8 mouse cellular contexts compared by ENCODE assay signal in the genomic region with DNA sequence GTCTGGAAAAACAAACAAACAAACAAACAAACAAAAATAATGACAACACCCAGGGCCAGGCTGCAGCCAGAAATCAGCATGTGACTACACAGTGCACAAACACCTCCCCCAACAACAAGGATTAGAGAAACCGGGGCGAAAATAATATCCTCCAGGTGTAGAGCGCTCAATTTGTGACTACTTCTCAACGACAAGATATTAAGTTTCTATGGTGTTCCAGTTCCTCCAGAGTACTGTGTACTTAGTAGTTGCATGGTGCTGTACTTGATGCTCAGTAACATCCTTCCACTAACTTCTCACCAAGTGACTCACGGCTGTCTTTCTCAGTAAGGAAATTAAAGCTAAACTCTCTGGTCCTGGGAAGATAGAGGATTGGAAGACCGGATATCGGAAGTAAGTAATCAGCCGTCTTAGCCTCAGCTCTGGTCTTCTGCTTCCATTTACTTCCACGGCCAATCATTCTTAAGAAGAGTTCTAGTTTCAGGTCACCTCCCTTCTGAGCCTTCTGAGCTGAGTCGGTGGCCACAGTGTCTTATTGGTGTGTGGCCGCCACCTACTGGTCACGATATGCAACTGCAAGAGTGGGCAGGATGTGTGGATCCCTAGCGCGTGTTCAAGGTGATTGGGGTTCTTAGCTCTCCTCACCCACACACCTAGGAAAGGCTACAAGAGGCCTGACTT. TPM values are rescaled to one million over a fixed set of nuclear protein-coding genes. Genes with fewer than 3 reads are reported as not detected.
A peak's percentile ranks its signal among the peaks of the same experiment; 100 is the strongest.
DNase-seq lines count a peak whose midpoint lies in the region; ATAC-seq and TF ChIP-seq lines count a peak whose summit lies in the region.

No protein-coding gene starts in this region.

- no peaks in the 10 kb centered on the region for H3K4me1 ChIP-seq in embryonic facial prominence, embryonic 13.5 days
- H3K4me1 ChIP-seq in heart, adult 2 months (ENCODE audit: control insufficient read depth, insufficient read depth, low read length), result no peaks in the 10 kb centered on the region
- no peaks in the 10 kb centered on the region for H3K4me1 ChIP-seq in kidney, adult 2 months (ENCODE audit: control insufficient read depth, insufficient read depth, low read length)
- no peaks in the 10 kb centered on the region for H3K4me1 ChIP-seq in limb, embryonic 12.5 days (replicated peaks)
- no peaks in the 10 kb centered on the region for H3K4me1 ChIP-seq in midbrain, embryonic 15.5 days

- no peak for TF ChIP-seq POLR2A in heart, adult 2 months (IDR thresholded peaks at IDR 0.05; ENCODE audit: insufficient read depth, low read depth, low read length)
- TF ChIP-seq POLR2A in kidney, adult 2 months (IDR thresholded peaks at IDR 0.05; ENCODE audit: low read depth, low read length), result no peak

- peak; percentile 95 for TF ChIP-seq EP300 in heart, adult 2 months (IDR thresholded peaks at IDR 0.05; ENCODE audit: insufficient read depth, low read depth, low read length)

- 21% methylated on average over 14 of the region's 14 CpGs for WGBS in embryonic facial prominence, embryonic 13.5 days
- 32% methylated on average over 14 of the region's 14 CpGs for WGBS in heart, adult 2 months
- WGBS in kidney, adult 2 months, result 28% methylated on average over 14 of the region's 14 CpGs
- WGBS in limb, embryonic 12.5 days, result 27% methylated on average over 14 of the region's 14 CpGs
- 33% methylated on average over 14 of the region's 14 CpGs for WGBS in midbrain, embryonic 15.5 days

- no peak for TF ChIP-seq CTCF in heart, adult 2 months (IDR thresholded peaks at IDR 0.05)
- TF ChIP-seq CTCF in kidney, adult 2 months (conservative IDR thresholded peaks at IDR 0.05; ENCODE audit: insufficient read depth, insufficient read length, low read depth, low read length), result peak; percentile 100; the same call in 1 of the 2 replicates

- no peaks in the 10 kb centered on the region for H3K36me3 ChIP-seq in embryonic facial prominence, embryonic 13.5 days
- H3K36me3 ChIP-seq in heart, adult 2 months (ENCODE audit: control insufficient read depth, insufficient read depth, low read length), result no peaks in the 10 kb centered on the region
- H3K36me3 ChIP-seq in kidney, adult 2 months (ENCODE audit: control insufficient read depth, insufficient read depth, low read length), result no peaks in the 10 kb centered on the region
- no peaks in the 10 kb centered on the region for H3K36me3 ChIP-seq in limb, embryonic 12.5 days
- no peaks in the 10 kb centered on the region for H3K36me3 ChIP-seq in midbrain, embryonic 15.5 days (replicated peaks)

- no peak overlapping the region for H3K27ac ChIP-seq in embryonic facial prominence, embryonic 13.5 days
- no peak overlapping the region for H3K27ac ChIP-seq in heart, adult 2 months
- no peak overlapping the region for H3K27ac ChIP-seq in kidney, adult 2 months (ENCODE audit: insufficient read depth, low read depth, low read length)
- no peak overlapping the region for H3K27ac ChIP-seq in limb, embryonic 12.5 days
- H3K27ac ChIP-seq in midbrain, embryonic 15.5 days, result no peak overlapping the region

- ATAC-seq in embryonic facial prominence, embryonic 13.5 days (ENCODE audit: insufficient number of reproducible peaks, insufficient read depth, low FRiP score, low TSS enrichment, low read depth), result no peak
- peak; percentile 82; the same call in 1 of the 2 replicates for ATAC-seq in limb, embryonic 12.5 days (ENCODE audit: insufficient number of reproducible peaks, insufficient read depth, low FRiP score, low TSS enrichment, low read depth)
- ATAC-seq in midbrain, embryonic 15.5 days (replicated peaks), result peak; percentile 90

- intact Hi-C loops in heart, adult 2 months (cut with DNase I), result loop anchor here (1.0 kb wide), 2 partner anchors 66 to 152 kb away; no protein-coding TSS in a partner anchor

- peak; percentile 86 for DNase-seq in 3T3-L1 (ENCODE audit: low read depth, low spot score)
- peak; percentile 77 to 80 for DNase-seq in adrenal gland, postnatal 36 days
- peak; percentile 74 to 79 for DNase-seq in heart, adult 2 months
- peak; percentile 88 for DNase-seq in kidney, adult 2 months
- DNase-seq in spleen, adult 18-20 months, result peak; percentile 51 to 68

- H3K9ac ChIP-seq in embryonic facial prominence, embryonic 13.5 days, result no peak overlapping the region
- H3K9ac ChIP-seq in heart, adult 2 months (ENCODE audit: low read depth, low read length), result no peak overlapping the region
- no peak overlapping the region for H3K9ac ChIP-seq in limb, embryonic 12.5 days (replicated peaks)
- no peak overlapping the region for H3K9ac ChIP-seq in midbrain, embryonic 15.5 days

- peak overlapping the region; percentile 27; the same call in 1 of the 2 replicates for H3K4me2 ChIP-seq in embryonic facial prominence, embryonic 13.5 days
- H3K4me2 ChIP-seq in limb, embryonic 12.5 days, result no peak overlapping the region
- H3K4me2 ChIP-seq in midbrain, embryonic 15.5 days, result no peak overlapping the region

- no peaks in the 10 kb centered on the region for H3K9me3 ChIP-seq in embryonic facial prominence, embryonic 13.5 days
- H3K9me3 ChIP-seq in limb, embryonic 12.5 days, result no peaks in the 10 kb centered on the region
- H3K9me3 ChIP-seq in midbrain, embryonic 15.5 days, result no peaks in the 10 kb centered on the region

- no peak overlapping the region for H3K4me3 ChIP-seq in embryonic facial prominence, embryonic 13.5 days
- H3K4me3 ChIP-seq in heart, adult 2 months, result no peak overlapping the region
- no peak overlapping the region for H3K4me3 ChIP-seq in kidney, adult 2 months (ENCODE audit: insufficient read depth, low read depth, low read length)
- H3K4me3 ChIP-seq in limb, embryonic 12.5 days (replicated peaks), result no peak overlapping the region
- H3K4me3 ChIP-seq in midbrain, embryonic 15.5 days, result no peak overlapping the region

- peaks cover 17% of the 10 kb centered on the region for H3K27me3 ChIP-seq in embryonic facial prominence, embryonic 13.5 days
- no peaks in the 10 kb centered on the region for H3K27me3 ChIP-seq in heart, adult 2 months (ENCODE audit: control insufficient read depth, insufficient read depth, low read length)
- no peaks in the 10 kb centered on the region for H3K27me3 ChIP-seq in kidney, adult 2 months (replicated peaks; ENCODE audit: control insufficient read depth, insufficient read depth, low read length)
- H3K27me3 ChIP-seq in limb, embryonic 12.5 days, result peaks cover 24% of the 10 kb centered on the region
- H3K27me3 ChIP-seq in midbrain, embryonic 15.5 days (replicated peaks), result no peaks in the 10 kb centered on the region; the same call in 1 of the 2 replicates

- no peaks in the 10 kb centered on the region for H3K79me2 ChIP-seq in heart, adult 2 months (replicated peaks; ENCODE audit: control insufficient read depth, insufficient read depth, low read length)

RNA-seq across cellular contexts. Expression of a gene that starts 19.9 kb away (rescaled TPM):
- 1 to 10 TPM in 1 of 2 experiments, under 1 TPM in 1; 0.56 to 2.0 TPM for total RNA-seq in adrenal gland, postnatal 36 days (2021)
- polyA plus RNA-seq in embryonic facial prominence, embryonic 13.5 days (2015; fragmentation: Nextera tagmentation; extraction: Ambion mirVana), result 3.8 and 5.5 TPM in 2 replicates
- total RNA-seq in heart, adult 2 months (2021), result under 1 TPM in 1 of 2 experiments, not detected in 1; 0.09 TPM
- polyA plus RNA-seq in heart, adult 2 months (2012; rRNA removed), result 0.20 and 0.72 TPM in 2 replicates
- 230 and 232 TPM in 2 replicates for polyA plus RNA-seq in kidney, adult 2 months (2012; rRNA removed)
- polyA plus RNA-seq in limb, embryonic 12.5 days (2016; fragmentation: Nextera tagmentation; extraction: Ambion mirVana), result 1.2 and 1.4 TPM in 2 replicates
- 1.8 TPM in 2 replicates for polyA plus RNA-seq in midbrain, embryonic 15.5 days (2015; fragmentation: Nextera tagmentation; extraction: Ambion mirVana)

Comparison
In these comparisons a context has a peak if more than half of its experiments do, and no peak if none do; other contexts are left out.
1. RNA of a gene that starts 19.9 kb away (polyA plus RNA-seq): 230 to 232 TPM in kidney, adult 2 months; 3.8 to 5.5 TPM in embryonic facial prominence, embryonic 13.5 days, 1.8 TPM in midbrain, embryonic 15.5 days, 1.2 to 1.4 TPM in limb, embryonic 12.5 days and 0.20 to 0.72 TPM in heart, adult 2 months; every median in the first group is over 10 times any median in the second.
2. Peak in every context shown above with its lines, with median percentiles within 50 percentile points of each other: DNase-seq.